Mouse (Mus musculus) T-helper 17 cell (primary cell): Measurements from ENCODE around the gene Ankrd66.

Source experiments
- in situ Hi-C, 2 experiments: fragments of 300-600 bp; cut with MboI, MseI; formaldehyde crosslinking; loops; 1 replicate in 1 of 2; 2 replicates in 1 of 2; pipeline ENCODE4 v1.15.1; 2025; ENCODE audit warnings: high pct_unique_total_duplicates in 2 of 2

Gene Ankrd66

DNA sequence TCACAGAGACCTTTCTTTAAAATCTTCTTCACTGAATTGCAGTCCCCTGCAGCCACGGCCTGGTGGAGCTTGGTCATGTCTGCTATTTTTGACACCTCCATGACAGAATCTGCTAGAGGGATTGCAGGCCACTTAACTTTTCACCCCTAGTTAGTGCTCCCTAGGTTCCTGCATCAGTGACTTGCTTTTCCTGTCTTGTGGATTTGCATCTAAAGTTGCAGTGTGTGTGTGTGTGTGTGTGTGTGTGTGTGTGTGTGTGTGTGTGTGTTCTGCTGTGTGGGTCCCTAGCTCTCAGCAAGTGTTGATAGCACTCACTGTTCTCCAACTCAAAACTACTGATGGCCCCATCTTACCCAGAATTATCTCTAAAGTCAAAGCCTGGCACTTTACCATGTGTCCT is at the start of gene Ankrd66:
Ankrd66 (minus strand) TSS at position 101 of the 400 bp plus-strand sequence.
- in situ Hi-C loops, result no loop called here

DNA sequence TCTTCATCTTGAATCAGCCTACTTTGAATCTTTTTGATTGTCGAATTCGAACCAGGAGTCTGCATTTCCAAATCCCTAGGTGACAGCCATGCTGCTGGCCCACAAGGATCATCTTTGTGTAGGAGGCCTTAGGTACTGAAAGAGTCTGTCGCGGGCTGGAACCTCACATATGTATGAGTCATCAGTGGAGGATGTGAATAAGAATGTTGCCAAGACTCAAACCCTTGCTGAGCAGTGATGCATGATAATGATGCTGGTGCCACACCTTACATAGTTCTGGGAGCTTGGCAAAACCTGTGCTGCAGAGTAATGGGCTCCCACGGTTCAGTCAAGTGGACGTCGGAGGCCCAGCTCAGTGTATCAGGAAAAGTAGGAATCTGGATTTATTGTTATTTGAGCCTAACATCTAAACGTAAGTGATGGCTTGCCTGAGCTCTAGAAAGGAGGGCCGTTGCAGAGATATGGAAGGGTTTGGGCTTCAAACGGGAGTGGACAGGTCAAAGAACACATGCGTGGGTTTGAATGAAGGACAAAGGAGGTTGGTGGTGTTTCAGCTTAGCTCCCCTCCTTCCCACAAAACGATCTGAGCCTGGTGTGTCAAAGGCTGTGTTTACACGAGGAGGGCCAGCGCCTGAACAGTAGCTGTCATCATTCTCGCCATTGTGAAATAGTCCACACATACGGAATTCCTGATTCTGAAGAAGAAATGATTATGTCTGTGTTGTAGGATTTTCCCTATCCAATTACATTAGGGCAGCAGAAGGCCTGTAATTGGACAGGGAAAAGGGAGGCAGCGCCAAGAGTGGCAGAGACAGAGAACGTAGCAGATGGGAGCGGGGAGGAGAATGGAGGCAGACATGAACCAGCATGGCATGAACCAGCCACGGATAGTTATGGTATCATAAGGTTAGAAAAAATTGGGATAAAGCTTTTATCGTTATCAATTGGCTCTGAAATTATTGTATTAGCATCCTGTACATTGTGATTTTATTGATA is 49.2 kb upstream of the Ankrd66 start:
- in situ Hi-C loops, result no loop called here

GRCm38 (mm10) chr17:43590531-43590930 is 47.1 kb upstream of the Ankrd66 start:
- in situ Hi-C loops, result no loop called here

DNA sequence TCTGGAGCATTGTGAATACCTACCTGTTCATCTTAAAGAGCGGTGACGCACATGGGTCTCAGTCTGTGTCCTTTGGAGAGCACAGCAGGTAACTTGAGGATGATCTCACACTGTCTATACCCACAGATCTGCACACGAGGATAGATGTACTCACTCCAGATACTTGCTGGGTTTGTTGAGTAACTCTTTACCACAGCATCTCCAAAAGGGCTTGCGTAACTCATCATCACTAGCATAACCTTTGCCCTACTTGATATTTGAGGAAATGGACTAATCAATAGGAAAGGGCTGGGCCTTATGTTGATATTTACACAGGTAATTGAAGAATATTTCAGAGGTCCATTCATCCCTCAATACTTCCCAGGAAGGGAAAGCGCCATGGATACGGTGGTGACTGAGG is 46.3 kb upstream of the Ankrd66 start:
- in situ Hi-C loops, result no loop called here

DNA sequence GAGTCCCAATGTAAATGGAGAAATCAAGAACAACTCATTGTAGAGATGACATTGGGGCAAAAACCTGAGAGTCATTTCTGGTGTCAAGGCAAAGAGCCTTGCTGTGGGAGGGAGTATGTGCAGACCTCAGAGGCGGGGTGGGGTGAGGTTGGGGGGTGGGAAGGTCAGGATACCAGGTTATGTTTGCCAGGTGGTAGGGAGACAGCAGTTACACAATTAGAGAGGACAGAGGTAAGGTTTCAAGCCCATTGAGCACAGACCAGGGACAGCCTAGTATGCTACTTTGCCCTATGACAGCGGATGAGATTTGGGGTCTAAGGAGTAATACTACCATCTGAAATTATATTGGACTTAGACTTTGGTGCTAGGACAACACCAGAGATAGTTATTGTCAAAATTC is 43.8 kb upstream of the Ankrd66 start:
- in situ Hi-C loops, result no loop called here

GRCm38 (mm10) chr17:43584771-43585170 is 41.3 kb upstream of the Ankrd66 start:
- in situ Hi-C loops, result no loop called here

- in situ Hi-C loops, result no loop called here
Observed at GRCm38 (mm10) chr17:43581012-43581467, 37.6 kb upstream of the Ankrd66 start.

- in situ Hi-C loops, result no loop called here
Observed at GRCm38 (mm10) chr17:43580456-43580855, 37.0 kb upstream of the Ankrd66 start.

GRCm38 (mm10) chr17:43573624-43574073 is 30.2 kb upstream of the Ankrd66 start:
- in situ Hi-C loops, result no loop called here

GRCm38 (mm10) chr17:43569287-43569686 is 25.8 kb upstream of the Ankrd66 start:
- in situ Hi-C loops, result no loop called here

- in situ Hi-C loops, result no loop called here
Observed at GRCm38 (mm10) chr17:43567992-43568888, 24.8 kb upstream of the Ankrd66 start, which contains the start of gene Pla2g7. Gene Pla2g7 (plus strand): TSS chr17:43568098.

DNA sequence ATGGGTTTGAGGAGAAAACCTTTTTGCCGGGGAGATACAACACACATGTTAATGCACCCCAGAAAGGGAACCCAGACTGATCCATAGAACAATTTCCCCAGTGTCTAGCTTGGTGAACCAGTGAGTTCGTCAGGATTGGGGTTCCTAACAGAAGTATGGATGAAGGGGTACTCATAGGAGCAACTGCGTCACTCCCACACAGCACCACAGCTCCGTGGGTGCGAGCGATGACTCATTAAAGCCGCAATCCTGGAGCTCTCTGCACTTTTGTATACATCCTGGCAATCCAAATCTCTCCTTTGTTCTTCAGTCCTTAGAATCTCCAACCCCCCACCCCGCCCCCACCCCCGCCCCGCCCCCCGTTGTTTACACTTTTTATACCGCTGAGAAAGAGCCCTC is 24.2 kb upstream of the Ankrd66 start:
- in situ Hi-C loops, result no loop called here

- in situ Hi-C loops, result no loop called here
Observed at GRCm38 (mm10) chr17:43563192-43563987, 20.0 kb upstream of the Ankrd66 start.

DNA sequence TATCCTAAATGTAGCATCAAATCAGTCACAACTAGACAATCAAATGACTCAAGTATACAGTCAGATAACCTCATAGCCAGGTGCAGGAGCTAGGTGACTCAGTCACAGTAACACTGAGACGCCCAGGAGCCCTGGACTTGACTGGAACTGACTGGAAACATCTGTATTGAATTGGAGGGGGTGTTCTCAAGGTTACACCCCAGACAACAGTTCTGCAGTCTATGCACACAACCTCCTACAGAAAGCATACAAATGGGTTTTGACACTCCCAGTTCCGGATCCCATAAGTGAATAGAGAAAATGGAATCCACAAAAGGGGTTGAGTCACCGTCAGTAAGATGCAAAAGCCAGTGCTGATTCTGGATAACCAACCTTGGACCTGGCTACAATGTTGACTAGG is 15.2 kb upstream of the Ankrd66 start:
- in situ Hi-C loops, result no loop called here

GRCm38 (mm10) chr17:43557541-43558090 is 14.2 kb upstream of the Ankrd66 start:
- in situ Hi-C loops, result no loop called here

DNA sequence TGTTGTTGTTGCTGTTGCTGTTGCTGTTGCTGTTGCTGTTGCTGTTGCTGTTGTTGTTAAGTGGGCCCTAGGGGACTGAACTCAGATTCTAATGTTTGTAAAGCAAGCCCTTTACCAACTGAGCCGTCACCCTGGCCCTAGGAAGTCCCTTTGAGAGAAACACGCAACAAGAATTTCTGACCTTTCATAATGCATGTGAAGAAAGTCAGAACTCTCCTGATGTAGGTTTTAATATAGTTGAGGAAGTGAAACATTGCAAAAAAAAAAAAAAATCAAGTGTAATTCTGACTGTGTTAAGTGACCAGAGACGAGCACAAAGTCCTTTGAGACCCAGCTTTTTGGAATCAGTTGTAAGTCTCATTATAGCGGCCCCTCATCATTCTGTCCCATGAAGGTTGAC is 13.7 kb upstream of the Ankrd66 start:
- in situ Hi-C loops, result no loop called here

- in situ Hi-C loops, result no loop called here
Observed at GRCm38 (mm10) chr17:43554516-43555403, 11.3 kb upstream of the Ankrd66 start.

DNA sequence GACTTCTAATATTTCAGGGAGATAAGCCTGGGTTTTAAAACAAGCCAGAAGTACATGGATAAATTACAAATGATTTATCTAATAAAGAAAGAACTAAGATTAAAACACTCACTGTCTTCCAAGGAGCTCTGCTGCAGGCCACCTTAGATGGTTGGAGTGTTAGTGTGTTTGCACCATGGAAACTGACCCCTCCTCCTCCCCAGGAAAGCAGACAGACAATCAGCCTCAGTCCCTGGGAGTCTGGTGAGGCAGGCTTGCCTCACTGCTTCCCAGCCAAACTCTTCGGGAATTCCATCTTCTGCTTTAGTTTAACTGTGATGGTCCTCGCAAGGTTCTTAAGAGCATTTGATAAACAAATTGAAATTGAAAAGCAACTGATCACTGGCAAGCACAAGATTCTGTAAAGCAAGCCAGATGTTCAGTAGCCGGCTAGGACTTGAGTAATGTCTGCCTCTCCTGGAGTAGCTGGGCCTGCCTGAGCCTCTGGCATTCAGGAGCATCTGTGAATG is 7.7 kb upstream of the Ankrd66 start:
- in situ Hi-C loops, result no loop called here

- in situ Hi-C loops, result no loop called here
Observed at GRCm38 (mm10) chr17:43544040-43544439, 601 bp upstream of the Ankrd66 start.

GRCm38 (mm10) chr17:43538767-43539166 is 4.7 kb downstream of the Ankrd66 start:
- in situ Hi-C loops, result no loop called here
